Mouse (Mus musculus) olfactory bulb, adult 2 months (tissue): ENCODE measurements around the gene Shank3.

Experiments used
- CTCF ChIP-seq: fragments of 200-500 bp; IDR thresholded peaks from 2 replicates; pipeline ENCODE4 v1.5.1; 2012; ENCODE audit warnings: low read depth, mild to moderate bottlenecking, low read length, moderate library complexity; ENCODE audit not compliant: insufficient read depth
- POLR2A ChIP-seq: fragments of 200-500 bp; IDR thresholded peaks from 2 replicates; pipeline ENCODE4 v1.6.1; 2012; ENCODE audit warnings: mild to moderate bottlenecking, low read depth, low read length, moderate library complexity; ENCODE audit not compliant: insufficient read depth

GRCm38 (mm10) chr15:89496131-89496530, 3.3 kb upstream of the Shank3 start:
- TF ChIP-seq POLR2A: no peak
- TF ChIP-seq CTCF: no peak
